Mouse (Mus musculus) 416B (cell line): ENCODE results near the gene Gpr55.

Source experiments
- DNase-seq: peaks from one replicate; pipeline ENCODE4 v3.0.0; 2011; ENCODE audit warnings: low read depth

Gpr55 gene

GRCm38 (mm10) chr1:85957942-85958619, 2.7 kb downstream of the Gpr55 start:
- no peak for DNase-seq

GRCm38 (mm10) chr1:85957290-85957689, 3.5 kb downstream of the Gpr55 start:
- peak; percentile 50 for DNase-seq

GRCm38 (mm10) chr1:85955150-85955549, 5.7 kb downstream of the Gpr55 start:
- DNase-seq, result no peak

- DNase-seq, result no peak
Observed at GRCm38 (mm10) chr1:85949085-85949684, 11.6 kb downstream of the Gpr55 start.

- DNase-seq, result no peak
Observed at GRCm38 (mm10) chr1:85942318-85942717, 18.5 kb downstream of the Gpr55 start.

- DNase-seq, result no peak
Observed at GRCm38 (mm10) chr1:85937323-85937722, 23.5 kb downstream of the Gpr55 start.

GRCm38 (mm10) chr1:85936265-85936664, 24.5 kb downstream of the Gpr55 start:
- no peak for DNase-seq

GRCm38 (mm10) chr1:85935148-85935852, 25.5 kb downstream of the Gpr55 start:
- DNase-seq, result peak; percentile 79

- DNase-seq, result no peak
Observed at GRCm38 (mm10) chr1:85934560-85934959, 26.2 kb downstream of the Gpr55 start.

GRCm38 (mm10) chr1:85933631-85934465, 27.0 kb downstream of the Gpr55 start:
- no peak for DNase-seq

GRCm38 (mm10) chr1:85933226-85933625, 27.6 kb downstream of the Gpr55 start:
- DNase-seq, result no peak

- no peak for DNase-seq
Observed at GRCm38 (mm10) chr1:85931170-85931569, 29.6 kb downstream of the Gpr55 start.

GRCm38 (mm10) chr1:85929406-85929805, 31.4 kb downstream of the Gpr55 start:
- no peak for DNase-seq

- no peak for DNase-seq
Observed at GRCm38 (mm10) chr1:85928688-85929065, 32.1 kb downstream of the Gpr55 start.

GRCm38 (mm10) chr1:85928057-85928687, 32.6 kb downstream of the Gpr55 start, which contains the start of gene 4933407L21Rik:
TSS of gene 4933407L21Rik (plus strand) at chr1:85928483.
- no peak for DNase-seq

GRCm38 (mm10) chr1:85925183-85925582, 35.6 kb downstream of the Gpr55 start:
- DNase-seq, result no peak

GRCm38 (mm10) chr1:85922865-85923211, 38.0 kb downstream of the Gpr55 start:
- no peak for DNase-seq

- DNase-seq, result no peak
Observed at GRCm38 (mm10) chr1:85922127-85922864, 38.5 kb downstream of the Gpr55 start.

GRCm38 (mm10) chr1:85921725-85922124, 39.1 kb downstream of the Gpr55 start:
- no peak for DNase-seq

GRCm38 (mm10) chr1:85919621-85920020, 41.2 kb downstream of the Gpr55 start:
- peak; percentile 91 for DNase-seq

GRCm38 (mm10) chr1:85916830-85917450, 43.9 kb downstream of the Gpr55 start:
- no peak for DNase-seq
